Mouse (Mus musculus) limb, embryonic 14.5 days (tissue): ENCODE measurements around the gene Mndal. TPM values are rescaled to one million over a fixed set of nuclear protein-coding genes. Genes with fewer than 3 reads are reported as not detected.
"Not testable (repeated sequence)": the region's sequence is repeated elsewhere in the genome, so short reads cannot be mapped to it uniquely, and the experiment has no call there.

Experiments
- ATAC-seq: fragments of 200-750 bp; cut with Nextera tagmentation; 2 replicates; pipeline ENCODE4 v1.8.0; 2017; ENCODE audit warnings: low read depth, moderate number of reproducible peaks, moderate TSS enrichment; ENCODE audit not compliant: low FRiP score
- DNase-seq: peaks from one replicate; pipeline ENCODE4 v3.0.0-alpha.2; 2015; ENCODE audit warnings: low spot score
- H3K27ac ChIP-seq: fragments of 300-500 bp; sonication (generic); replicated peaks from 2 replicates; pipeline ENCODE4 v1.5.1; 2014; ENCODE audit warnings: low read depth, mild to moderate bottlenecking, low read length, moderate library complexity, mixed read lengths
- H3K27me3 ChIP-seq: fragments of 300-500 bp; sonication (generic); 2 replicates; pipeline ENCODE4 v1.6.1; 2014; ENCODE audit warnings: low read length, mixed read lengths; ENCODE audit not compliant: control insufficient read depth, insufficient read depth
- H3K36me3 ChIP-seq: fragments of 300-500 bp; sonication (generic); 2 replicates; pipeline ENCODE4 v1.6.1; 2014; ENCODE audit warnings: mild to moderate bottlenecking, low read length, moderate library complexity, mixed read lengths; ENCODE audit not compliant: control insufficient read depth, insufficient read depth
- H3K4me1 ChIP-seq: fragments of 300-500 bp; sonication (generic); 2 replicates; pipeline ENCODE4 v1.6.1; 2014; ENCODE audit warnings: antibody characterized with exemption, low read length, mixed read lengths; ENCODE audit not compliant: control insufficient read depth, insufficient read depth
- H3K4me2 ChIP-seq: fragments of 300-500 bp; sonication (generic); replicated peaks from 2 replicates; pipeline ENCODE4 v1.6.1; 2014; ENCODE audit warnings: low read depth, mild to moderate bottlenecking, low read length, moderate library complexity; ENCODE audit not compliant: severe bottlenecking
- H3K4me3 ChIP-seq: fragments of 300-500 bp; sonication (generic); replicated peaks from 2 replicates; pipeline ENCODE4 v1.5.1; 2014; ENCODE audit warnings: low read length
- H3K9ac ChIP-seq: fragments of 300-500 bp; sonication (generic); 2 replicates; pipeline ENCODE4 v1.6.1; 2014; ENCODE audit warnings: mild to moderate bottlenecking, low read depth, low read length, moderate library complexity; ENCODE audit not compliant: severe bottlenecking
- H3K9me3 ChIP-seq: fragments of 300-500 bp; sonication (generic); 2 replicates; pipeline ENCODE4 v1.6.1; 2016; ENCODE audit warnings: low read length; ENCODE audit not compliant: control insufficient read depth
- POLR2A ChIP-seq: fragments of 200-500 bp; IDR thresholded peaks from 2 replicates; pipeline ENCODE4 v1.8.0; 2012; ENCODE audit warnings: inconsistent platforms, mild to moderate bottlenecking, moderate library complexity, borderline replicate concordance; ENCODE audit not compliant: insufficient read depth, insufficient read length; ENCODE audit errors: extremely low read depth
- WGBS: fragments of 180-500 bp; shearing (Covaris S2); extraction: QIAGEN DNeasy Blood & Tissue Kit; methylation state at CpG from one replicate; pipeline ENCODE4 v1.1.7; 2014; 5-methylcytosine and 5-hydroxymethylcytosine counted together
- polyA plus RNA-seq, 2 experiments: library from polyadenylated mRNA; depleted of rRNA in 1 of 2; stranded (reverse) in 1 of 2; unstranded in 1 of 2; fragments of >200 nt; fragmentation: Nextera tagmentation in 1 of 2; extraction: Ambion mirVana in 1 of 2; gene quantifications; 2 replicates each; pipeline versions ENCODE4 v1.2.1 to v1.2.3; 2012 to 2014

The Mndal gene
- polyA plus RNA-seq, 2 experiments = 1.4 to 2.1 TPM

DNA sequence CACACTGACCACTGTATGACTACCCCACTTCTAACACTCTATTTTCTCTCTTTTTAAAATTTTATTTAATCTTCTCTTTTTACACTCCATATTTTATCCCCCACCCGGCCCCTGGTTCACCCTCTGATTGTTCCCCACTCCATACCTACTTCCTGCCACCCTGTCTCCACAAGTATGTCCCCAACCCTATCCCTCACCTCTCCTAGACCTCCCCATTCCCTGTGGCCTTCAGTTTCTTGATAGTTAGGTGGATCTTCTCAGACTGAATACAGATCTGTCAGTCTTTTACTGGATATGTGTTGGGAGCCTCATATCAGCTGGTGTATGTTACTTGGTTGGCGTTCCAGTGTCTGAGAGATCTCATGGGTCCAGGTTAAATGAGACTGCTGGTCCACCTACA lies 27.7 kb downstream of the Mndal start:
- Histone ChIP-seq H3K4me3 (no peak overlapping the region), H3K9me3 (no peaks in the 10 kb centered on the region), H3K27ac (no peak overlapping the region), H3K4me1 (no peaks in the 10 kb centered on the region), H3K36me3 (no peaks in the 10 kb centered on the region), H3K9ac (no peak overlapping the region), H3K4me2 (no peak overlapping the region), H3K27me3 (no peaks in the 10 kb centered on the region)
- TF ChIP-seq POLR2A = no peak
- DNase-seq = no peak
- ATAC-seq = no peak
- WGBS = 77% methylated on average over 2 of the region's 2 CpGs

DNA sequence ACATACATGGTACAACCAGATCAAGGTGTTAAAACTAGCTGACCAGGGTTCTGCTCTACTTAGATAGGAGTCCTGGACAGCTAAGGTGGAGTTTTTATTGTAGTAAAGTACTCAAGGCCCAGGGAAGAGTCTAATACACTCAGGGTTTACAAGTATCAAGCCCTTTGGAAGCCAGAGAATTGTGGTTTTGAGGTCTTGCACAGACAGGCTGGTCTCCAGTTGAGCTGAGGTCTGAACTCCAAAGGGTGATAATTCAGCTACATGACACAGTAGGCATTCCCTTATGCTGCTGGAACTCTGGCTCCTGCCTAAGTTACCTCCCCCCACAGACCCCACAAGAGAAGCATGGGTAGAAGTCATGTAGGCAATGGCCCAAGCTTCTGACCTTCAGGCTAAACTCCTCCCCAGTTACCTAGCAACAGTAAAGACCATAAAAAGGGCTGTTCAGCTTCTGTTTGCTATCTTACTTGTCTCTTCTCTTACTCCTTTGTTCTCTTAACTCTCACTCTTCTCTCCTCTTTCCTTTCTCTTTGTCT lies 29.0 kb downstream of the Mndal start:
- H3K9me3 ChIP-seq, H3K9ac ChIP-seq, DNase-seq, H3K4me1 ChIP-seq, H3K27me3 ChIP-seq, H3K4me3 ChIP-seq, H3K4me2 ChIP-seq, ATAC-seq, H3K36me3 ChIP-seq, H3K27ac ChIP-seq: not testable (repeated sequence)

DNA sequence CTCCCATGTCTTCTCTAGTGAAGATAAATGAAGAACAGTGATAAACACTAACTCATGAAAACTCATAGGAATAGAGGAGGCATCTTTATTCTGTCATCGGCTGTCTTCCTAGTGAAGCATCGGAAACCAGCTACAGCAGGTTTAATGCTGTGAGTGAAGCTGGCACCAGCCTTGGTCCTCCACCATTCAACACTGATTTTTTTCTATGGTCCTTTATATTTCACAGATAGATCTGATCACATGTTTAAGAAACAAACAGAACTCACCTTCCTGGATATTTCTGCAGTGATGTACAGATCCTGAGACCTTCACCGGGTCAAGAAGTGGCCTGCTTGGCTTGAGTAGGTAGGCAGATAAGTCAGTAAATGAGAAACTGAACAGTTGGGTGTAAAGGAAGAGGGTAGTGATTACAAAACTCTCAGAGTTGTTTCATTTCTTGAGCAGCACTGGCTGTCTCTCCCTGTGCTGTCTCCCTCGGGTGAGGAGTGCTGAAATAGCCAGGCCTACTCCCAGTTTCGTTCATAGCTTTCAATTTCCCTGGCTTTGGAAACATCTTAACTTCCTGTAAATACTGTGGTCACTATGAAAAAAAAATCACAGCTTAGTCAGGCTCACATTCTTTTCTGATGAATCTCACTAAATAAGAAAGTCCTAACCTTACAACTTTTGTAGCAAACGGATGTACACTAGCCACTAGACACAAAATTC lies 29.6 kb downstream of the Mndal start, which contains the start of gene Ifi211:
TSS of gene Ifi211 (minus strand) at position 499 of the 708 bp plus-strand sequence.
- H3K27me3 ChIP-seq, H3K9me3 ChIP-seq, H3K36me3 ChIP-seq, ATAC-seq, H3K4me2 ChIP-seq, DNase-seq, H3K4me1 ChIP-seq, H3K4me3 ChIP-seq, H3K27ac ChIP-seq, H3K9ac ChIP-seq: not testable (repeated sequence)
- 79% methylated on average over 6 of the region's 6 CpGs for WGBS

DNA sequence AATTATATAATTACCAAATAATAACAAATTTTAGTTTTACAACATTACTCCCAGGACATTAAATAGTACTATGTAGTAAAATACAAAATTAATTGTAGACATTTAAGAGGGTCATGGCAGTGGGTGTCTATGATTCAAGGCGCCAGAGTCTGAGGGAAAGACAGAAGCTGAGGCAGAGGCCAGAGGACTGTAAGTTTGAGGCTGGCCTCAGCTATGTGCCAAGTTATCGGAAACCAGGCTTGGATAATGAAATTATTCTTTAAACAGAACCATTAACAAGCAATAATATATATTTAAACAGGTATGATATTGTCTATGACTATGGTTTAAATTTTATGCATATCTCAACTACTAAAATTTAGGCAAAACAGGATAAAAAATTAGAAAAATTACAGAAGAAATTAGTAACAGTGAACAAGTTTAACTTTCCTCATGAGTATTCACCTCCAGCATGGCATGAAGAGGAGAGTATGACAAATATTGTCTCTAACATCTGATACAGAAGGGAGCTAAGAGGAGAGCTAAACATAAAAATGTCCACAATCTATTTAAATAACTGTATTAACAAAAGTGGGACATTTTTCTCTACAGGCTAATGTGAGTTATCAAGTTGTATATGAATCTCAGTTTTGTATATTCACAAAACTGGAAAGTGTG lies 30.4 kb downstream of the Mndal start:
- no peak overlapping the region for H3K9ac ChIP-seq
- WGBS = 79% methylated on average over 2 of the region's 2 CpGs
- H3K27ac ChIP-seq = no peak overlapping the region
- no peaks in the 10 kb centered on the region for H3K9me3 ChIP-seq
- no peaks in the 10 kb centered on the region for H3K4me1 ChIP-seq
- H3K36me3 ChIP-seq = no peaks in the 10 kb centered on the region
- H3K4me2 ChIP-seq = no peak overlapping the region
- DNase-seq = no peak
- no peak overlapping the region for H3K4me3 ChIP-seq
- H3K27me3 ChIP-seq = no peaks in the 10 kb centered on the region
- TF ChIP-seq POLR2A = no peak
- no peak for ATAC-seq

DNA sequence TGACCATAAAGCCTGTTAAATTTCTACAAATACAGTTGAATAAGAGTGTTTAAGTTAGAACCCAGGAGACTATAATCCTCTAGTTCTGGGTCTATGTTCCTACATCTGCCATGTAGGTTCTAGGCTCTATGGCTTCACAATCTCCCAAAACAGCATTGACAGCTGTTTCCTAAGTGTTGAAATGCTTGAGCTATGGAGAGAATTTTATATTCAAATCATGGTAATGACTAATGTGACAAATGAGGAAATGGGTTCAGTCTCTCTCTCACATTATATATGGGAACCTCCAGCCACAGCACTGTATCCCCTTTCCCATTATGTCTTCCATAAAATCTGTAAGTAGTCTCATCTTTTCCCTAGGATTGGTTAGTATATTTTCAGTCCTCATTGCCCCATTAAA lies 33.9 kb downstream of the Mndal start:
- not testable (repeated sequence) for H3K9ac ChIP-seq, H3K9me3 ChIP-seq, H3K27ac ChIP-seq, DNase-seq, H3K27me3 ChIP-seq, H3K4me1 ChIP-seq, H3K36me3 ChIP-seq, H3K4me2 ChIP-seq, ATAC-seq, H3K4me3 ChIP-seq

DNA sequence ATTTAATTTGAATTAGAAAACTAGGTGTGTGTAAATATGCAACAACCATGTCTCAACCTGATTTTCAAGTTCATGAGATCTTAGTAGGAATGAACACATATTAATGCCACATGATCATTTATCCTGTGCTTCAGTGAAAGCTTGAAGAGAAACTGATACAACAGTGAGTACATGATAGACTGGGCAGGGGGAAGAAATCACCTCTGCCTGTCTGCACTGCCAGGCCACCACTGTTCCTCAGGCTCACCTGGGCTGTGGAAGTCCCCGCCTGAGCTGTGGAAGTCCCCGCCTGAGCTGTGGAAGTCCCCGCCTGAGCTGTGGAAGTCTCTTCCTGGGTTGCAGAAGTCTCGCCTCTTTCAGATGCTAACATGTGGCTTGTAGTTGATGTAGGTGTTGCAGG lies 36.4 kb downstream of the Mndal start:
- H3K27me3 ChIP-seq, H3K9ac ChIP-seq, DNase-seq, ATAC-seq, H3K4me2 ChIP-seq, H3K4me1 ChIP-seq, H3K9me3 ChIP-seq, H3K36me3 ChIP-seq, H3K27ac ChIP-seq, H3K4me3 ChIP-seq: not testable (repeated sequence)
- 80% methylated on average over 2 of the region's 4 CpGs for WGBS

DNA sequence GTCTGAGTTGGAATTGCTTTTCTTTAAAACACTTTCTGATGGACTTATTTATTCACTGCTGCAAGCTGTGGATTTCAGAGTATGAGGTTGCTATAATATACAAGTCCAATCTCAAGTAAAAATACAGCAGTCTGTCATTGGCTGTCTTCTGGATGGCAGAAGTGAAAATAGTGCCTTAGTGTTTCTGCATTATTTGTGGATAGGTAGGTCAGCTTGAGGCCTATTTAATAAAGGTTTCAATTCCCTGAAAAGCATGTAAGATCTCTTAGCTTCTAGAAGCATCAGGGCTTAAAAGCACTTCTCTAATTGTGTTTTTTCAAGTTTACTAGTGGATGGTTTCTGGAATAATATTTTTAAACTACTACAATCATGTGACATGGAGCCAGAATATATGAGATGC lies 52.5 kb downstream of the Mndal start:
- not testable (repeated sequence) for ATAC-seq, DNase-seq, H3K27ac ChIP-seq, H3K9ac ChIP-seq, H3K36me3 ChIP-seq, H3K4me3 ChIP-seq, H3K27me3 ChIP-seq, H3K4me1 ChIP-seq, H3K9me3 ChIP-seq, H3K4me2 ChIP-seq
